Mouse (Mus musculus): ENCODE results near the gene Fgfr3. TPM values are rescaled to one million over a fixed set of nuclear protein-coding genes. Genes with fewer than 3 reads are reported as not detected.

Gene Fgfr3
- polyA plus RNA-seq, 1 experiment, result 0.68 TPM

GRCm38 (mm10) chr5:33740548-33740947 is 19.1 kb downstream of the Fgfr3 start:
- H3K27me3 ChIP-seq (replicated peaks), result no peaks in the 10 kb centered on the region
- H3K4me3 ChIP-seq (replicated peaks), result no peak overlapping the region
- H3K36me3 ChIP-seq (replicated peaks; ENCODE audit: low read length), result peaks cover 72% of the 10 kb centered on the region
- no peaks in the 10 kb centered on the region for H3K9me3 ChIP-seq
- TF ChIP-seq GATA1 (IDR thresholded peaks at IDR 0.05; ENCODE audit: borderline replicate concordance, low read length) (no peak), FLI1 (IDR thresholded peaks at IDR 0.05; ENCODE audit: low read length) (no peak)
- peaks cover 23% of the 10 kb centered on the region for H3K4me1 ChIP-seq

- no peaks in the 10 kb centered on the region for H3K27me3 ChIP-seq (replicated peaks)
- peaks cover 95% of the 10 kb centered on the region for H3K36me3 ChIP-seq (replicated peaks; ENCODE audit: low read length)
- peaks cover 1% of the 10 kb centered on the region; the same call in 1 of the 2 replicates for H3K4me1 ChIP-seq
- no peak overlapping the region for H3K4me3 ChIP-seq (replicated peaks)
- H3K9me3 ChIP-seq, result no peaks in the 10 kb centered on the region
- TF ChIP-seq GATA1 (IDR thresholded peaks at IDR 0.05; ENCODE audit: borderline replicate concordance, low read length) (no peak), FLI1 (IDR thresholded peaks at IDR 0.05; ENCODE audit: low read length) (no peak)
These were observed 22.0 kb downstream of the Fgfr3 start for GRCm38 (mm10) chr5:33743481-33743880.

GRCm38 (mm10) chr5:33777195-33777594 is 55.7 kb downstream of the Fgfr3 start:
- TF ChIP-seq GATA1 (IDR thresholded peaks at IDR 0.05; ENCODE audit: borderline replicate concordance, low read length), result no peak
- TF ChIP-seq FLI1 (IDR thresholded peaks at IDR 0.05; ENCODE audit: low read length), result no peak
- Histone ChIP-seq H3K27me3 (replicated peaks) (no peaks in the 10 kb centered on the region), H3K4me1 (peaks cover 69% of the 10 kb centered on the region), H3K36me3 (replicated peaks; ENCODE audit: low read length) (peaks cover 60% of the 10 kb centered on the region), H3K9me3 (no peaks in the 10 kb centered on the region), H3K4me3 (replicated peaks) (no peak overlapping the region)

- Histone ChIP-seq H3K9me3 (0 out of 2 replicates have a peak, but pooled peaks cover 3% of the 10 kb centered on the region), H3K27me3 (replicated peaks) (no peaks in the 10 kb centered on the region), H3K36me3 (replicated peaks; ENCODE audit: low read length) (peaks cover 18% of the 10 kb centered on the region), H3K4me1 (peaks cover 55% of the 10 kb centered on the region), H3K4me3 (replicated peaks) (peak overlapping the region; percentile 94)
- TF ChIP-seq GATA1 (IDR thresholded peaks at IDR 0.05; ENCODE audit: borderline replicate concordance, low read length) (no peak), FLI1 (IDR thresholded peaks at IDR 0.05; ENCODE audit: low read length) (no peak)
These were observed 60.5 kb downstream of the Fgfr3 start for GRCm38 (mm10) chr5:33781964-33782344.

- 0 out of 2 replicates have a peak, but pooled peaks cover 3% of the 10 kb centered on the region for H3K9me3 ChIP-seq
- TF ChIP-seq FLI1 (IDR thresholded peaks at IDR 0.05; ENCODE audit: low read length) (no peak), GATA1 (IDR thresholded peaks at IDR 0.05; ENCODE audit: borderline replicate concordance, low read length) (no peak)
- peaks cover 13% of the 10 kb centered on the region for H3K36me3 ChIP-seq (replicated peaks; ENCODE audit: low read length)
- no peaks in the 10 kb centered on the region for H3K27me3 ChIP-seq (replicated peaks)
- H3K4me3 ChIP-seq (replicated peaks), result peak within 1 kb of the TSS; percentile 94
- peaks cover 52% of the 10 kb centered on the region for H3K4me1 ChIP-seq
These were observed 61.0 kb downstream of the Fgfr3 start, which contains the start of gene Letm1 for GRCm38 (mm10) chr5:33782345-33782998. Gene Letm1 (minus strand): TSS chr5:33782817.

- Histone ChIP-seq H3K27me3 (replicated peaks) (no peaks in the 10 kb centered on the region), H3K4me3 (replicated peaks) (peak overlapping the region; percentile 94), H3K4me1 (peaks cover 48% of the 10 kb centered on the region), H3K36me3 (replicated peaks; ENCODE audit: low read length) (peaks cover 8% of the 10 kb centered on the region), H3K9me3 (0 out of 2 replicates have a peak, but pooled peaks cover 3% of the 10 kb centered on the region)
- no peak for TF ChIP-seq GATA1 (IDR thresholded peaks at IDR 0.05; ENCODE audit: borderline replicate concordance, low read length)
- no peak for TF ChIP-seq FLI1 (IDR thresholded peaks at IDR 0.05; ENCODE audit: low read length)
These were observed 61.5 kb downstream of the Fgfr3 start for GRCm38 (mm10) chr5:33782999-33783390.

Other genes starting within 250 kb of the Fgfr3 start
- gene Fam53a, start 92.0 kb upstream of the Fgfr3 start, polyA plus RNA-seq (2012; ENCODE audit: insufficient read depth, low replicate concordance), result 54.8 and 80.4 TPM in 2 replicates
- not detected in 2 replicates for gene Gm9903, start 91.7 kb upstream of the Fgfr3 start, polyA plus RNA-seq (2012; ENCODE audit: insufficient read depth, low replicate concordance)
- 14.6 and 43.9 TPM in 2 replicates for gene Slbp, start 69.1 kb upstream of the Fgfr3 start, polyA plus RNA-seq (2012; ENCODE audit: insufficient read depth, low replicate concordance)
- 4.6 and 33.1 TPM in 2 replicates for gene Tacc3, start 63.5 kb upstream of the Fgfr3 start, polyA plus RNA-seq (2012; ENCODE audit: insufficient read depth, low replicate concordance)
- gene Tmem129, start 63.3 kb upstream of the Fgfr3 start, polyA plus RNA-seq (2012; ENCODE audit: insufficient read depth, low replicate concordance), result 5.7 and 19.6 TPM in 2 replicates
- gene Letm1, start 61.1 kb downstream of the Fgfr3 start, polyA plus RNA-seq (2012; ENCODE audit: insufficient read depth, low replicate concordance), result 9.0 and 9.4 TPM in 2 replicates
- gene Nsd2, start 99.1 kb downstream of the Fgfr3 start, polyA plus RNA-seq (2012; ENCODE audit: insufficient read depth, low replicate concordance), result 2.4 and 3.3 TPM in 2 replicates
- gene Nelfa, start 214.7 kb downstream of the Fgfr3 start, polyA plus RNA-seq (2012; ENCODE audit: insufficient read depth, low replicate concordance), result 21.9 and 31.2 TPM in 2 replicates

Measured in megakaryocyte, embryonic 14.5 days (primary cell).